Mouse (Mus musculus): Measurements from ENCODE around the gene Tuft1.

Gene Tuft1

DNA sequence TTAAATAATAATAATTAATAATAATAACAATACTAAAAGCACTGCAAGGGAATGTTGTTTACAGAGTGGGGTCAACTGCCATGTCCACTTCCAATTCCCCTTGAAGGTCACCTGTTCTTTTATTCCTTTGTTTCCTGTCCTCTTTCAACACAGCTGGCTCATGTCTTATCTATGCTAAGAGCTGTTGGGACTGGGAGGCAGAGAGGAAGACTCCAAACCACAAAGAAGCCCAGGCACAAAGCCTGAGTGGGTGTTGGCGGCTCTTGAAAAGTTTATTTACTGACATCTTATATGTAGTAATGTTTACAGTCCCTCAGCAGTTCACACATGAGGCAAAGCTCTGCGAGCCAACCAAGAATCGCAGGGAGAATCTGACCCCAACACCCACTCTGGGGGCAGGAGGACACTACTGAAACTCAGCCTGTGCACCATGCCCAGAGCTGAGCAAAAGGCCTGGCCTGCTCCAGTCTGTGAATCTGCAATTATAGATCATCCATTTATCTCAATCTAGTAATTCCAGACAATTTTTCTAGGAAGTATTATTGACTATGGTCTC, 61.4 kb downstream of the Tuft1 start:
- in situ Hi-C loops (cut with MboI, MseI) = loop anchor here in 1 of 2 experiments (10.0 kb wide), 2 partner anchors 143 to 577 kb away; no protein-coding TSS in a partner anchor

GRCm38 (mm10) chr3:94595871-94596287, 62.8 kb downstream of the Tuft1 start:
- in situ Hi-C loops (cut with MboI, MseI) = loop anchor here in 1 of 2 experiments (10.0 kb wide), 2 partner anchors 141 to 579 kb away; no protein-coding TSS in a partner anchor

GRCm38 (mm10) chr3:94591066-94591465, 67.6 kb downstream of the Tuft1 start:
- in situ Hi-C loops (cut with MboI, MseI) = loop anchor here in 1 of 2 experiments (10.0 kb wide), 2 partner anchors 136 to 584 kb away; no protein-coding TSS in a partner anchor

DNA sequence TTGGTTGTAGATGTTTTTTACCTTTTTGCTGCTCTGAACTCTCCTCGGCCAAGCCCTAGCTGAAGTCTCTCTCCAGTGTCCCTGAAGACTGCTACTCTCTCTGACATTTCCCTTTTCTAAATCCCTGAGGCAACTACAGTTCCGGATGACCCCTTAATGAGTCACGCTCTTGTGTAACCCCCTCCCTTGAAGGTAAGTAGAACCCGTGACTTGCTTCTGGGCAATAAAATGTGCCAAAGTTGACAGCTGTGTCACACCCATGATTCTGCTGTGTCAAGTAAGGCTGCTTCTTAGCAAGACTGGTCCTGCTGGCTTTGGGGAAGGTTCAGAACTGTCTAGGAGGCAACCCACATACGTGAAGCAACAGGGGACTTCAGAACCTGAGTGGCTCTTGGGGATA, 70.7 kb downstream of the Tuft1 start:
- in situ Hi-C loops (cut with MboI, MseI) = no loop called here

- in situ Hi-C loops (cut with MboI, MseI) = no loop called here
Observed at GRCm38 (mm10) chr3:94582944-94583343, 75.7 kb downstream of the Tuft1 start.

DNA sequence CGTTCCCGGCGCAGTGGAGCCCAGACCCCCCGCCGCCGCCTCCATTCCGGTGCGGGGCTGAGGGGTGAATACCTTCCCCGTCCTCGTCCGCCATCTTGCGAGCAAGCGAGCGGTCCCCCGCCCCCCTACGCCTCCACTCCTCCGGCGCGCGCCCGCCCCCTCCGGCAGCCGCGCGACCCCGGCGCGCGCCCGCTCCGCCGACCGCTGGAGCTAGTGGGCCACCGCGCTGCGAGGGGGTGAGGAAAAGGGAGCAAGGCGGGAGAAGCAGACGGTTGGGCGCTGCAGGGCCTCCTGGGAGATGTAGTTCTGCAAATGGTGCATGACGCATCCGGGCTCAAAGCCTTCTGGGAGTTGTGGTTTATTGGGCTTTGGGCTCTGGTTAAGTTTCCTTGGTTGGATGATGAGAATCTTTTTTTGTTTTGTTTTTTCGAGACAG, 76.2 kb downstream of the Tuft1 start, which contains the start of gene Snx27:
Snx27 (minus strand) TSS at position 261 of the 436 bp plus-strand sequence.
- in situ Hi-C loops (cut with MboI, MseI) = no loop called here

GRCm38 (mm10) chr3:94581793-94582455, 76.7 kb downstream of the Tuft1 start:
- in situ Hi-C loops (cut with MboI, MseI) = no loop called here

GRCm38 (mm10) chr3:94581138-94581780, 77.4 kb downstream of the Tuft1 start:
- in situ Hi-C loops (cut with MboI, MseI) = no loop called here

DNA sequence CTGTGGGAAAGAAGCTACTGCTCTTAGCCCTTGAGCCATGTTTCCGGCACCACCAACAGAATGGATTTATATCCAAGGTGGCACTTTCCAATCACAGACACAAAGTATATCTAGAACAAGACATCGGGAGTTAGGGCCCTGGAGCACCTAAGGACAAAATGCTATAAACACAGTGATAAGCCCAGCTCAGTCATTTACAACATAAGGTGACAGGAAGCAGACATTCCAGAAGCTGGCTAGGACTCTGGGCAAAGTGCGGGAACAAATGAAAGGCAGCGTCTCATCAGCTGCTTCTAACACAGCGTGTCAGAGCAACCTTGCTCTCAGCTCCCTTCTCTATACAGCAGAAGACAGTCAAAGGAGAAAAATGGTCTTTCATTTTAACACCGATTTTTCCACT, 84.2 kb downstream of the Tuft1 start:
- in situ Hi-C loops (cut with MboI, MseI) = no loop called here

- in situ Hi-C loops (cut with MboI, MseI) = no loop called here
Observed at GRCm38 (mm10) chr3:94567242-94567641, 91.4 kb downstream of the Tuft1 start.

DNA sequence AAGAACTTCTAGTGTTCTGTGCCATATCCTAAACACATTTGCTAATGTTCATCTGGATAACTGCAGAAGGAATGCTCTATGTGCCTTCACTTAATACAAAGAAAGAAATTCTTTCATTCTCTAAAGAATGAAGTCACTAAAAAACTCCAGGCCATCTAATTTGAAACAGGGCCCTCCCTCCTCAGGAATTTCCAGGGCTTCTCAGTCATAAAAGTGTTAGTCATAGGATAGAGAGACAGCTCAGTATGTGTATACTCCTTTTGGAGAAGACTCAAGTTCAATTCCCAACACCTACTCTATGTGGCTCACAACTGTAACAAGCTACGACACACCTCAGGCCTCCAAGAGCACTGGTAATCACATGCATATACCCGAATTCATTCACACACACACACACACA, 93.1 kb downstream of the Tuft1 start:
- in situ Hi-C loops (cut with MboI, MseI) = no loop called here

DNA sequence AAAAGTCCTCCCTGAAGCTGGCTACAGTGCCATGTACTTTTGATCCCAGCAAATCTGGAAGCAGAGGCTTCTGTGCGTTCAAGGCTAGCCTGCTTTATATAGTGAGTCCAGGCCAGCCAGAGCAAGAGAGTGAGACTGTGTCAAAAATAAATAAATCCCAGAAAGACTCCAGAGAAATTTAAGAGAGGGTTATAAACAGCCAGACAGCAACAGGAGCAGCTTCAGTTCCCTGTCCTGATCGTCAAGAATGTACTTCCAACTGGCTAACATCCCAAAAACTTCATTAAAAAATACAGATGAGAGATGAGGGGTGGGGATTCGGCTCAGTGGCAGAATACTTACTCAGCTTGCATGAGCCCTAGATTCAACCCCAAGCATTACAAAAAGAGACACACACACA, 93.5 kb downstream of the Tuft1 start:
- in situ Hi-C loops (cut with MboI, MseI) = no loop called here

DNA sequence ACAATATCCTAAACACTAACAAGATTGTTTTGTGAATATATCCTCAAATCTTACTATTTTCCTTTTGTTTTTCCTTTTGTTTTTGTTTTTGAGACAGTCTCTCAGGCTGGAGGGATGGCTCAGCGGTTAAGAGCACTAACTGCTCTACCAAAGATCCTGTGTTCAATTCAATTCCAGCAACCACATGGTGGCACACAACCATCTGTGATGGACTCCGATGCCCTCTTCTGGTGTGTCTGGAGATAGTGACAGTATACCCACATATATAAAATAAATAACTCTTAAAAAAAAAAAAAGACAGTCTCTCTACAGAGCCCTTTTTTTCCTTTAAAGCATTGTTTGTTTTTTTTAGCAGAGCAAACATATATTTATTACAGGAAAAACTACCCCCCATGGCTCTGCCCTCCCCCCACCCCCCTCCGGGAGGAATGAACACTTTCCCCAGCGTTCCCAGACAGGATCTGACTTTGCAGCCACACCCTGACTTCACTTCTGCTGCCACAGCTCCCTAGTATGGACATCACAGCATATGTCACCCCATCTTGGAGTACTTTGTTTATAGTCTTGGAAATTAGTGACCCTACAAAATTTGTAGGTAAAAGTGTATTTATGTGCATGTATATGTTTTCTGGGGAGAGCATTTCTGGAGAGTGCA, 94.2 kb downstream of the Tuft1 start:
- in situ Hi-C loops (cut with MboI, MseI) = no loop called here

GRCm38 (mm10) chr3:94563163-94563562, 95.5 kb downstream of the Tuft1 start:
- in situ Hi-C loops (cut with MboI, MseI) = no loop called here
